Mouse (Mus musculus): ENCODE measurements around the gene Tnrc18. TPM values are rescaled to one million over a fixed set of nuclear protein-coding genes. Genes with fewer than 3 reads are reported as not detected.

Gene Tnrc18
- polyA plus RNA-seq, 1 experiment from 2014 or later, result 40.7 TPM

- Histone ChIP-seq H3K9me3 (no peaks in the 10 kb centered on the region), H3K9ac (replicated peaks) (no peak overlapping the region), H3K4me2 (replicated peaks) (no peak overlapping the region), H3K36me3 (peaks cover 59% of the 10 kb centered on the region), H3K27ac (peak overlapping the region; percentile 21; the same call in 1 of the 2 replicates), H3K4me1 (replicated peaks) (peaks cover 62% of the 10 kb centered on the region), H3K27me3 (no peaks in the 10 kb centered on the region), H3K4me3 (replicated peaks) (no peak overlapping the region)
- ATAC-seq, result no peak
- 84% methylated on average over 8 of the region's 8 CpGs for WGBS
These were observed 34.9 kb downstream of the Tnrc18 start for GRCm38 (mm10) chr5:142782459-142783141.

- Histone ChIP-seq H3K9me3 (no peaks in the 10 kb centered on the region), H3K9ac (replicated peaks) (no peak overlapping the region), H3K4me2 (replicated peaks) (no peak overlapping the region), H3K4me1 (replicated peaks) (peaks cover 62% of the 10 kb centered on the region), H3K27ac (0 out of 2 replicates have a peak overlapping the region, but pooled peaks have one; percentile 2), H3K27me3 (no peaks in the 10 kb centered on the region), H3K4me3 (replicated peaks) (no peak overlapping the region), H3K36me3 (peaks cover 60% of the 10 kb centered on the region)
- peak; percentile 27 for ATAC-seq
- 83% methylated on average over 5 of the region's 5 CpGs for WGBS
These were observed 36.9 kb downstream of the Tnrc18 start for GRCm38 (mm10) chr5:142780579-142780978.

- no peaks in the 10 kb centered on the region for H3K27me3 ChIP-seq
- no peak overlapping the region for H3K9ac ChIP-seq (replicated peaks)
- H3K36me3 ChIP-seq, result peaks cover 64% of the 10 kb centered on the region
- H3K4me3 ChIP-seq (replicated peaks), result no peak overlapping the region
- 0 out of 2 replicates have a peak overlapping the region, but pooled peaks have one; percentile 20 for H3K27ac ChIP-seq
- H3K9me3 ChIP-seq, result no peaks in the 10 kb centered on the region
- no peak overlapping the region for H3K4me2 ChIP-seq (replicated peaks)
- peaks cover 46% of the 10 kb centered on the region for H3K4me1 ChIP-seq (replicated peaks)
- no peak for ATAC-seq
- WGBS, result 91% methylated on average over 6 of the region's 6 CpGs
These were observed 38.6 kb downstream of the Tnrc18 start for GRCm38 (mm10) chr5:142778871-142779270.

- Histone ChIP-seq H3K27ac (no peak overlapping the region), H3K9me3 (no peaks in the 10 kb centered on the region), H3K4me2 (replicated peaks) (no peak overlapping the region), H3K27me3 (no peaks in the 10 kb centered on the region), H3K36me3 (peaks cover 65% of the 10 kb centered on the region), H3K4me1 (replicated peaks) (peaks cover 39% of the 10 kb centered on the region), H3K4me3 (replicated peaks) (no peak overlapping the region), H3K9ac (replicated peaks) (no peak overlapping the region)
- ATAC-seq, result no peak
- 67% methylated on average over 8 of the region's 8 CpGs for WGBS
These were observed 39.3 kb downstream of the Tnrc18 start for GRCm38 (mm10) chr5:142778135-142778534.

- H3K27me3 ChIP-seq, result no peaks in the 10 kb centered on the region
- H3K9me3 ChIP-seq, result no peaks in the 10 kb centered on the region
- no peak overlapping the region for H3K4me2 ChIP-seq (replicated peaks)
- H3K4me3 ChIP-seq (replicated peaks), result no peak overlapping the region
- H3K4me1 ChIP-seq (replicated peaks), result peaks cover 28% of the 10 kb centered on the region
- 91% methylated on average over 12 of the region's 13 CpGs for WGBS
- no peak for ATAC-seq
- H3K27ac ChIP-seq, result no peak overlapping the region
- peaks cover 74% of the 10 kb centered on the region for H3K36me3 ChIP-seq
- H3K9ac ChIP-seq (replicated peaks), result no peak overlapping the region
These were observed 41.4 kb downstream of the Tnrc18 start for GRCm38 (mm10) chr5:142776080-142776479.

- Histone ChIP-seq H3K27me3 (no peaks in the 10 kb centered on the region), H3K4me1 (replicated peaks) (peaks cover 31% of the 10 kb centered on the region), H3K4me3 (replicated peaks) (no peak overlapping the region), H3K9ac (replicated peaks) (no peak overlapping the region), H3K9me3 (no peaks in the 10 kb centered on the region), H3K4me2 (replicated peaks) (no peak overlapping the region), H3K36me3 (peaks cover 82% of the 10 kb centered on the region), H3K27ac (no peak overlapping the region)
- ATAC-seq, result no peak
- WGBS, result 92% methylated on average over 5 of the region's 5 CpGs
These were observed 42.7 kb downstream of the Tnrc18 start for GRCm38 (mm10) chr5:142774771-142775170.

GRCm38 (mm10) chr5:142771964-142772363 is 45.5 kb downstream of the Tnrc18 start:
- Histone ChIP-seq H3K4me3 (replicated peaks) (no peak overlapping the region), H3K9ac (replicated peaks) (no peak overlapping the region), H3K9me3 (no peaks in the 10 kb centered on the region), H3K36me3 (peaks cover 92% of the 10 kb centered on the region), H3K4me1 (replicated peaks) (peaks cover 37% of the 10 kb centered on the region), H3K27me3 (no peaks in the 10 kb centered on the region), H3K27ac (no peak overlapping the region), H3K4me2 (replicated peaks) (no peak overlapping the region)
- WGBS, result 92% methylated on average over 15 of the region's 15 CpGs
- no peak for ATAC-seq

- no peak overlapping the region for H3K4me2 ChIP-seq (replicated peaks)
- H3K9me3 ChIP-seq, result no peaks in the 10 kb centered on the region
- no peaks in the 10 kb centered on the region for H3K27me3 ChIP-seq
- peak overlapping the region; percentile 21; the same call in 1 of the 2 replicates for H3K27ac ChIP-seq
- H3K9ac ChIP-seq (replicated peaks), result no peak overlapping the region
- 90% methylated on average over 4 of the region's 4 CpGs for WGBS
- peaks cover 40% of the 10 kb centered on the region for H3K4me1 ChIP-seq (replicated peaks)
- no peak for ATAC-seq
- peaks cover 92% of the 10 kb centered on the region for H3K36me3 ChIP-seq
- no peak overlapping the region for H3K4me3 ChIP-seq (replicated peaks)
These were observed 46.4 kb downstream of the Tnrc18 start for GRCm38 (mm10) chr5:142771034-142771433.

- H3K4me2 ChIP-seq (replicated peaks), result no peak overlapping the region
- no peak for ATAC-seq
- H3K27ac ChIP-seq, result peak overlapping the region; percentile 87
- H3K4me1 ChIP-seq (replicated peaks), result peaks cover 46% of the 10 kb centered on the region
- no peak overlapping the region for H3K4me3 ChIP-seq (replicated peaks)
- peaks cover 92% of the 10 kb centered on the region for H3K36me3 ChIP-seq
- H3K9me3 ChIP-seq, result no peaks in the 10 kb centered on the region
- WGBS, result 64% methylated on average over 5 of the region's 5 CpGs
- no peaks in the 10 kb centered on the region for H3K27me3 ChIP-seq
- H3K9ac ChIP-seq (replicated peaks), result no peak overlapping the region
These were observed 47.8 kb downstream of the Tnrc18 start for GRCm38 (mm10) chr5:142769641-142770040.

GRCm38 (mm10) chr5:142768352-142769267 is 48.9 kb downstream of the Tnrc18 start:
- Histone ChIP-seq H3K4me2 (replicated peaks) (peak overlapping the region; percentile 0; the same call in 1 of the 2 replicates), H3K4me3 (replicated peaks) (no peak overlapping the region), H3K36me3 (peaks cover 92% of the 10 kb centered on the region), H3K4me1 (replicated peaks) (peaks cover 46% of the 10 kb centered on the region), H3K27me3 (no peaks in the 10 kb centered on the region), H3K27ac (peak overlapping the region; percentile 87), H3K9me3 (no peaks in the 10 kb centered on the region), H3K9ac (replicated peaks) (peak overlapping the region; percentile 41)
- 36% methylated on average over 10 of the region's 10 CpGs for WGBS
- ATAC-seq, result peak; percentile 54

GRCm38 (mm10) chr5:142767937-142768336 is 49.5 kb downstream of the Tnrc18 start:
- peak; percentile 65 for ATAC-seq
- H3K4me2 ChIP-seq (replicated peaks), result no peak overlapping the region
- 8% methylated on average over 7 of the region's 7 CpGs for WGBS
- H3K27me3 ChIP-seq, result no peaks in the 10 kb centered on the region
- peaks cover 48% of the 10 kb centered on the region for H3K4me1 ChIP-seq (replicated peaks)
- H3K4me3 ChIP-seq (replicated peaks), result no peak overlapping the region
- H3K27ac ChIP-seq, result peak overlapping the region; percentile 87; the same call in 1 of the 2 replicates
- H3K9me3 ChIP-seq, result no peaks in the 10 kb centered on the region
- H3K9ac ChIP-seq (replicated peaks), result no peak overlapping the region
- peaks cover 92% of the 10 kb centered on the region for H3K36me3 ChIP-seq

GRCm38 (mm10) chr5:142766708-142767107 is 50.8 kb downstream of the Tnrc18 start:
- Histone ChIP-seq H3K36me3 (peaks cover 92% of the 10 kb centered on the region), H3K27ac (no peak overlapping the region), H3K4me2 (replicated peaks) (no peak overlapping the region), H3K4me3 (replicated peaks) (no peak overlapping the region), H3K27me3 (no peaks in the 10 kb centered on the region), H3K4me1 (replicated peaks) (peaks cover 59% of the 10 kb centered on the region), H3K9me3 (no peaks in the 10 kb centered on the region), H3K9ac (replicated peaks) (no peak overlapping the region; the same call in 1 of the 2 replicates)
- ATAC-seq, result no peak
- 94% methylated on average over 3 of the region's 3 CpGs for WGBS
